Mouse (Mus musculus): ENCODE data around the gene Acp2.

The Acp2 gene

DNA sequence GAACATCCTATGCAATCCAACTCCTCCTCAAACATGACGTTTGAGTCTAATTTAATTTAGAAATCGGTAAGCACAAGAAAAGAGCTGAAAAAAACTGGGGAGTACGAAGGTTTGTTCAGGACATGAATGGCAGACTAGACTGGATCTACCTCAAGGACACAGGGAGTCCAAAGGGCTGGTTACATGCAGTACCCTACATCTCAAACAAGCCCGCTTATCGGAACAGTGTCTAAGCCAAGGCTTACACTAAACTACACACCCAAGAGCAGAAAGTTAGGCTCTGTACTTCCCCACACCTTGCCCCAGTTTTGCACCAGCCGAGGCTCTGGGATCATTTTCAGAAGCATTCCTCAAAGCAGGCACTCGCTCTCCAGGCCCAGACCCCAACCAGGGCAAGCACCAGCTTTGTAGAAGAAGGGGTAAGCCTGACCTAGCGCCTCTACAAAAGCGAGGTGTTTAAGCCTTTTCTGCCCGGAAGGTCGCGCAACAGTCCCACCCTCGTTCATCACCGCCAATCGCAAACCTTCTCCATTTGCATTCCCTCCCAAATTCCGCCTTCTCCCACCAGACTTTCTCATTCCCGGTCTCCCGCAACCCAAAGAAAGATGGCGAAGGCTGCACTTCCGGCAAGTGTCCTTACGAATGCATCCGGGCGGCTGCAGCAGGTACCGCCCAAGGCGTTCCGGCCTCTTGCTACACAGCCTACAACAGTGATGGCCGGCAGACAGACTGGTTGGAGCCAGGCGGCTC, at the start of gene Acp2, which contains the start of gene Nr1h3:
Gene Acp2 (plus strand): TSS at position 664 of the 750 bp plus-strand sequence.
Gene Nr1h3 (minus strand): TSS at position 613 of the 750 bp plus-strand sequence.
- peak; percentile 89 to 95 for DNase-seq (ENCODE audit: low spot score in 2 of 2)

DNA sequence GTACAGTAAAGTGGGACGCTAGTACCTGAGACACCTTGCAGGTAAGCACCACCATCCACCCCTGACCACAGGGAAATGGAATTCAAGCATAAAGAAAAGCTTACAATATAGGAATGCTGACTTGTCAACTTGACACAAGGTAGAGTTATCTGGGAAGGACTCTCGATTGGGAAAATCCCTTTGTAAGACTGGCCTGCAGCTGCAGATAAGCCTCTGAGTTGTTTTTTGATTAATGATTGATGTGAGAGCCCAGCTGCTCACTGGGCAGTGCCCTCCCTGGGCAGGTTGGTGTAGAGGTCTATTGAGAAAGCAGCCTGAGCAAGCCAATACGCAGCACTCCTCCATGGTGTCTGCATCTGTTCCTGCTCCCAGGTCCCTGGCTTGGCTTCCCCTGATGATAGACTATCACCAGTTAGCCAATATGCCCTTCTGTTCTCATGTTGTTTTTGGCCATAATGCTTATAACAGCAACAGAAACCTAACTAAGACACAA, 49.8 kb upstream of the Acp2 start:
- no peak for DNase-seq (ENCODE audit: low spot score in 2 of 2)

DNA sequence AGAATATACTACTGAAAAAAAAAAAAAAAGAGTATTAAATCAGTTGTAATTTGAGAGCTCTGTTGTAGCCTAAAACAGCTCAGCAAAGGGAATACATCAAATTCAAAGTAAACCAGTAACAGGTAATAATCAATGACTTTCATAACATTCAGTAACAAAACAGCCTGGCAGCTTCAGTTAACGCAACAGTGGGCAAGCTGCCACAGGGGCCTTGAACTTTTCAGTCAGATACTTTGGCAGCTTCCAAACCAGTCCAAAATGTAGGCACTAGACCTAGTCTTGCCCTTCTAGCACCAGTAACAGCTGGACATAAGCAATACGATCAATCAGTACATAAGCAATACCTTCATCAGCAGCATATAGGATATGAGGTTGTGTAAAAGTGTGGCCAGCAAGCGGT, 48.6 kb upstream of the Acp2 start:
- no peak for DNase-seq (ENCODE audit: low spot score in 2 of 2)

DNA sequence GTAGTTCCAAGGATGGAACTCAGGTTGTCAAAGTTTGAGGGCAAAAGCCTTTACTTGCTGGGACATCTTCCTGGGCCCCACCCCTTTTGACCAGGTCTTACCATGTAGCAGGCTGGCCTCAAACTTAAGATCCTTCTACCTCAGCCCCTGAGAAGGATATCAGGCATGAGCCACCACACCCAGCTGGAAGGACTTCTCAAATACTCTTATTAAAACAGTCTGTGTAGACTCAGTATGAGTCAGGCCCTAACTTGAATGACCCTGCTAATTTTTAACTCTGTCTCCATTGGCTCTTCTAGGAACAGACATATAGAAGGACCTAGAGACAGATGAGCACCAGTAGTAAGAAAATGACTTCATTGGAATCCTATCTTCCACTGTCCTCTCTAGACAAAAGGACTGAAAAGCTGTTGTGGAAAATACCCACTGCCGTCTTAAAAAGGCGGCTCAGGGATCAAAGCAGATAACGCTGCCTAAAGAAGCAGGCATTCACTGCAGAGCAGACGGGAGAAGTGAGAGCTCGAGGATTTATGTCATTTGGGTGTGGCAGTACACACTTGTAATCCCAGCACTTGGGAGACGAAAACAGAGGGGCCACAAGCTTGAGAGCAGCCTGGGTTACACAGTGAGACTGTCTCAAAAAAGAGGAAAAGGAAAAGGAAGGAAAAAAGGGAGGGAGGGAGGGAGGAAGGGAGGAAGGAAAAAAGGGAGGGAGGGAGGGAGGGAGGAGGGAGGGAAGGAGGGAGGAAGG, 45.5 kb upstream of the Acp2 start:
- no peak for DNase-seq (ENCODE audit: low spot score in 2 of 2)

DNA sequence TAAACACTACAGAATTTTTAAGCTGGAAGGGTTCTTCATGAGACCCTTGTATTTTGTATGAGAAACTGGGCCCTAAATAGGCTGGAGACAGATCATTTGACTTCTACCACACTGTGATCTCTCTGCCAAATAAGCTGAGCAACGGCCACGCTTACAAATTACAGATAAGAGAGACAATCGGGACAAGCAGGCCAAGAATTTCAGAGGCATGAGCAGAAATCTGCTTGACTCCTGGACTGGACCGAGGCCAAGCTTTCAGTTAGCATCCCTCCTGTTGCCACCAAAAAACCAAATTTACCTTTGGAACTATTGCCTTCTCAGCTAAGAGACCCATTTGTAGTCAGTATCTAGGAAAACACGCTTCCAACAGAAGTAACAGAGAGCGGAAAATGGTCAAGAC, 42.1 kb upstream of the Acp2 start:
- DNase-seq (ENCODE audit: low spot score in 2 of 2): no peak

DNA sequence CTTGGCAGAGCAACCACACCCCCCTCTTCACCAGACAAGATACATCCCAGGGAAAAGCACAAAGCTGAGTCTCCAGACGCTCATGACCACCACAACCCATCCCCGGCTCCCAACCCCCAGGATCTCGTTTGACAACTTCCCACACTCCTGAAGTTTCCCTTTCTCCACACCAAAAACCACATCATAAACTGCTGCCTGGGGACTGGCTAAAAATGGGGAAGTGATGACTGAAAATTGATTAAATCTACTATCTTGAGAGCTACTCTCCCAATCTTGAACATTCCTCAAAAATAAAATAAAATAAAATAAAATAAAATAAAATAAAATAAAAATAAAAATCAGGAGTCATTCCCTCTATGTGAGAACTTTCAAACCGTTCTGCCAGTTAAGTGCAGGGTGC, 39.7 kb upstream of the Acp2 start:
- no peak for DNase-seq (ENCODE audit: low spot score in 2 of 2)

DNA sequence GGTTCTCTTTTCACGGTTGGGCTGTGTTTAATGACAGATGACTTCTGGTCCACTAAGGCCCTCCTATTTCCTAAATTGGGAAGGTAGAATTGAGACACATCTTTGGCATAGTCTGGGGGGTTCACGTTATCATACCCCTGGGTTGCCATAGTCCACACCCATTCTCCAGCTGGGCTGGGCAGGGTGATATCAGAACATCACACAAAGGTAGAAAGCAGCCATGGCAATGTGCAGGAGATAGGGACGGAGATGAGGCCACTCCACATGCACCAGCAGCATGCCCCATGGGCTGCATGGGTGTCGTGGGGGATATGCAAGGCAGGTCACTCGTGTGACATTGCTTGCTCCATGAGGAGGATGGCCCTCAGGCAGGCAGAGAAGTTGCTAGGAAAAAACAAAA, 39.2 kb upstream of the Acp2 start:
- DNase-seq (ENCODE audit: low spot score in 2 of 2): no peak

DNA sequence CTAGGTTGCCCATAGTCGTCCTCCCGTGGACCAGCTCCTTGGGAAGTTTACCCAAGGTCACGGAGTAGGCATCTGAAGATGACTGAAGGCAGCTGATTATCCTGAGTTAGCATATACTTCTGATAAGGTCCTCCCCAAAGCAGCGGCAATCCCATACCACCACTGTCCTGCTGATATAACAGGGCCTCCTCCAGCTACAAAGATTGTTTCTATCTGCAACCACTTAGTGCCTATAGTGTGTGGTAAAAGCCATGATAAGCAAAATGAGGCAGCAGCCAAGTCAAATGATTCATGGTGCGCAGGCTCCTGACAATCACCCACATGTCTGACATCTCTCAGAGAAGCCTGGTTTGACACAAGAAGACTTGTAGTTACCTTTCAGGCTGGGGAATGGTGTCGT, 37.7 kb upstream of the Acp2 start:
- no peak for DNase-seq (ENCODE audit: low spot score in 2 of 2)

DNA sequence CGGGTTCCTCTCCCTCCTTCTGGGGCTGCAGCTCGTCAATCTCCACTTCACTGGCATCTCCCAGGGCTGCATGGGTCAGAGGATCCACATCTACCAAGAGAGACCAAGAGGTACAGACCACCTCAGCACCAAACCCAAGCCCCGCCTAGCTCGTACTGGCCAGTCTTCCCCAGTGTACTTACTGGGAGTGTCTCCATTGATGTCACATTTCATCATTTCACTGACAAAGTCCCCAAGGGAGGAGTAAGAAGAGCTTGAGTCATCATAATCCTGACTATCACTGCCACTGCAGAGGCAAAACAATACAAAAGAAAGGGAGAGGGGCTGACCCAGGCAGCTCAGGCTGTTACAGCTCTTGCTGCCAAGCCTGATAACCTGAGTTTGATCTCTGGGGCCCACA, 35.1 kb upstream of the Acp2 start:
- no peak for DNase-seq (ENCODE audit: low spot score in 2 of 2)

DNA sequence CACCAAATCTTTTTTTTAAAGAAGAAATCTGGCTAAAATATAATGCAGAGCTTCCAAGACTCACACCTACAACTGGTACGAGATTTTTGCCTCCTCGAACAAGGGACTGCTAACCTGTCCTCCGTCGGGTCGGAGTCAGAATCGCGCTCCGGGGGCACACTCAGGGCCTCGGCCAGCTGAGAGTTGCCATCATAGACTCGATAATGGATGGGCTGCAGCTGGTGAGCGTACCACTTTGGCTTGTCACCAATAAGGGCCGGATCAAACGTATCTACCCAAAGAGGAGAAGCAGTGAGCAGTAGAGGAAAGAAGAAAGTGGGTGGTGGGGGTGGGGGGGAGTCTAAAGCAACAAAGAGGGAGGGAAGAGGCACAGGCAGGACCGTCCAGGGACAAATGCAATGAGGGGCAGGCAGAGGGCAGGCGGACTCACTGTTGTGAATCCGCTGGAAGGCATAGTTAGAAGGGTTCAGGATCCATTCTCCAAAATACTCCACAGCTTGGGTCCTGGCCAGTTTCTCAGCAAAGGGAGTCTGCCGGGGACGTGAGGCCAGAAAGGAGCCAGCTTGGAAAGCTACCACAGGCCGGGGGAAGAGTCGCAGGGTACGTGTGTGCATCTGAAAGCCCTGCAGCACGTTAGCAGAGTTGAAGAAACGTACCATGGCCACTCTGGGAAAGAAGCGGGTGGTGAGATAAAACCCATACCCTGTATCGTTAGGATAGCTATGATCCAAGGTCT, 32.9 kb upstream of the Acp2 start:
- DNase-seq (ENCODE audit: low spot score in 2 of 2): no peak

DNA sequence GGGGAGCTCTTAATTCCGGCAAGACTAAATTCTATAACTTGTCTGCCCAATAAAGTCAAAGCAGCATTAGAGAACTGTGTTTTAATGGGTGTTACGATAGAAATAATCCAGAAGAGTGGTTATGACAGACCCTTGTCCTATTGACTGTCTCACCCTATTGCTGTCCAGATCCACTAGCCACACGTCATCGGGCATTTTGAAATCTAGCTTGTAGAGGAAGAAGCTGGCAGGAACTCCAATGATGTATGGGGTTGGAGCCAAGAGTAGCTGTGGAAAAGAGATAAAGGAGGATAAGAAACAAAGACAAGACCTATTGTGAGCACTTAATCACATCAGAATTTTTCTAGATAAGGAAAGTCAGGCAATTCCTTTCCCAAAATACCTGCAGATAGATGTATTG, 27.2 kb upstream of the Acp2 start:
- no peak for DNase-seq (ENCODE audit: low spot score in 2 of 2)

DNA sequence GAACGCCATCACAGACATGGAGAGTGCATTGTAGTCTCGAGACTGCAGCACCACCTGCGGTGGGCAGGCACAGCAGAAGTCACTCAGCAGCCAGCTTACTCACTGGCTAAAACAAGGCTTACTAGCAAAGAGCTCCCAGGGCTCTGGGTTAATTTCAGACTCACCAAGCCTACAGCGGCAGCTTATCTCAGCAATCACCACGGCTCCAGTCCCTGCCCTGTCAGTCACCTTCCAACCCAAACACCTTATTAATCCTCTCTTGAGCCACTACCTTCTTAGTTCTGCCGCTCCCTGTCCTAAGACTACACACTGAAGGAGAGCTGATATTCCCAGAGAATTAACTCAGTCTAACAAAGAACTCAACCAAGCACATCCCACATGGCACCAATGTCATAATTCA, 26.5 kb upstream of the Acp2 start:
- DNase-seq (ENCODE audit: low spot score in 2 of 2): no peak

DNA sequence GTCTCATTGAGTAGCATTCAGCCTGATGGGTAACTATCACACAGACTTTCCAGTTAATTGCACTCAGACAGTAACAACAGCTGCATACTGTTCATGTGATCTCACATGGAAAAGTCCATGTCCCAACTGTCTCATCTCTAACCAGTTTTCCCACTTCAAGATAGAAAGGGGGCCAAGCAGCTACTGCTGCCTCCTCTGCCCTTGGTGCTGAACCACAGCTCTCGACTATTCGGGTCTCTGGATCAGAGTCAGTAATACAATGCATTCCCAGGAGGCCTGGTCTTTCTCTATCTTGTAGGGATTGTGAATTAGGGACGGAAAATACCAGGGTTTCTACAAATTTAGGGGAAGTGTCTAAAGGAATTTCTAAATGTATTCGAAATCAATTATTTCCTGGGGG, 22.9 kb upstream of the Acp2 start:
- no peak for DNase-seq (ENCODE audit: low spot score in 2 of 2)

DNA sequence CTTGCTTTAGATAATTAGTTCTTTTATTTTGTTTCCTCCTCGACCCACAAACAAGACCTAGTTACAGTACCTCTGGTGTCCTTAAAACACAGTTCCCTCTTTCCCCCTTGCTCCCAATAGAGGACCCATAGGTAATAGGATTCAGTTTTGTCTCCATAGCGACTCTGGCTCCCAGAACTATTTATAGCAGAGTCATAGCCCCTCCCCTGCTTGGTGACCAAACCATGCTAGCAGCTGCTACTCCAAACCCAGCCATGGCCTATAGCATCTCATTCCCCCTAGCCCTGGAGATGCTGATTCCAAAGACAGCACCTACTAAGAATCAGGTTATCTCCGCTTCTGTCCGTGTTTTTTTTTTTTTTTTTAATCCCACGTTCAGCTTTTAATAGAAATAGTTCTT, 22.0 kb upstream of the Acp2 start:
- DNase-seq (ENCODE audit: low spot score in 2 of 2): no peak

DNA sequence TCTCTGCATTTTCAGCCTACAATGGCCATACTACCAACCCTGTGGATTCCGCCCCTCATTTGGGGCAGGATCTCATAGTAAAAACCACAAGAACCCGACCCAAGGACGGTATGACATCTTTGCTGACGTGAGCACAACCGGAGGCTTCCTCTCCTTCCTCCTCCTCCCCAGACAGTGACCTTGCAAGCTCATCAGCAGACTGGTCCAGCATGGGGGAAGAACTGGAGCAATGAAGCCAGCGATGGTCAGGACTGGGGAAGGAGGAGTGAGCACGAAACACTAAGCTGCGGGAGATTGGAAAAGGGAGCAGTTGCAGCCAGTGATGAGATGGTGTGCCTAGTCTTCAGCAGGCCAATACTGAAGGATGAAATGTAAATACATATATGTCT, 20.7 kb upstream of the Acp2 start:
- DNase-seq (ENCODE audit: low spot score in 2 of 2): no peak

DNA sequence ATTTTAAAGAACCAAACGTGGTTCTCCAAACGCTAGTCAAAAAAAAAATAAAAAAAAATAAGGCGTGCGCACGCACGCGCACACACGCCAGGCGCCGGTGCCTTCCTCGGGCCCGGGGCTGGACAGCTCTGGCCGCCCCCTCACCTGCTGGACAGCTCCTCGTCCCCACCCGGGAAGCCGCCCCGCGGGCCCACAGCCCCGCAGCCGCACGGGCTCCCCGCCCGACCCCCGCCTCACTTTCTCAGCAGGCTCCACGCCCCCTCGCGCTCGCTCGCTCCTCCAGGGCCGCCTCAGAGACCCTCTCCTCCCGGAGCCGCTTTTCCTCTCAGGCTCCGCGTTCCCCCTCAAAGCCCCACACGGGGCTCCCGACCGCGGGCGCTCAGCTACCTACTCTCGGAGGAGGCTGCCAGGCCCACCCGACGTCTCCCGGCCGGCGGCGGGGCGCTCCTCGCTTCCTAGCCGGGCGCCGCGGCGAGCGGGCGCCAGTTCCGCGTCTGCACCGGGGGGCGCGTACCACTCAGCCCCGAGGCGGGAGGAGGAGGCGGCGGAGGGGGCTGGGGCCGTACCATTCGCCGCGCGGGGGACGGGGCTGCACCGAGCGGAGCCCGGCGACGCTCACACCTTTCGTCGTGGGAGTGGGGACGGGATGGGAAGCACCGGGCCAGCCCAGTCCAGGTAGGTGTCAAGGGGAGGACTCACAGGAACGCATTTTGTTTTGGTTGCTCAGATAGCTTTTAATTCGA, 20.1 kb upstream of the Acp2 start:
- DNase-seq (ENCODE audit: low spot score in 2 of 2): peak in 1 of 2 experiments; percentile 54

DNA sequence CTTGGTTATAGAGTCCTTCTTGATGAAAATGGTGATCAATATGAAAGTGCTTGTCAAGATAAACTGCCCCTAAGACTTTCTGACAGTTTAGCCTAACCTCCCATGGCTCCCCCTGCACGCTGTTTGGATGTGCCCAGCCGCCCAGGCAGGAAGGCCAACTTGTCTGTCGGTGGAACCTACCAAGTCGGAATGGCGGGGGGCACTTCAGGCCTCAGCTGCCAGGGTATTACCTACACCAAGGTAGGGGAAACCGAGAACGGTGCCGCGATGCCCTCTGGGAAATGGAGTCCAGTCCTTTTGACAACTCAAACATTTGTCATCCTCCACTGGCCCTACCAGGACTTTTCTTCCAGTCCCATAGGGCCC, 19.6 kb upstream of the Acp2 start:
- peak; percentile 88 to 91 for DNase-seq (ENCODE audit: low spot score in 2 of 2)

DNA sequence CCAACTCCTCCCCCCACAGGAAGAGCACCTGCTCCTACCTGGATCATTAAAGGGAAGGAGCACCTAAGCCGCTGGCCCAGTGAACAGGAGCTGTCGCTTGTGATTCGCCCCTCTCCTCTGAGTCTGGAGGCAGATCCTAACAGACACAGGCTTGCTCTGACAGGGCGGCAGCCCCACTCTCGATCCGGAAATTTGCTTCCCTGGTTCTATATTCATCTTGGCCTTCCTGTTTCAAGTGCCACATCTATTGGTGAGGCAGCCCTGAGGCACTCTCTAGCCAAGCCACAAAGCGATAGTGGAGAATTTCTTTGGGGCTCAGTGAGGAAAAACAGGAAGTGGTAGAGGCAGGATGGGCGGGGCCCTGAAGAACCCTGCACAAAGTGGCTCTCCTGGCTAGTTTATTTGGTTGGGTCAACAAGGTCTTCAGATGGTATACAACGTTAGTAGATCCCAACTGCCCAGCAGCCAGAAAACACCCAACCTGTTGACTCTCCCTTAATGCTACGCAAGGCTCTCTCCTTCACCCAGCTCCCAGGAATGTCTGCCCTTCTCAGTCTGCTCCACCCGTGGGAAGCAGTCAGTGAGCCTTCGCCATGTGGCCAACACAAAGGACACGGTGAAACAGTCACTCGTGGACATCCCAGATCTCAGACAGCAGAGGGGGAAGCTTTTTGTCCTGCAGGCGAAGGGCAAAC, 18.8 kb upstream of the Acp2 start, which contains the start of gene Madd:
Gene Madd (minus strand): TSS at position 127 of the 695 bp plus-strand sequence.
- peak; percentile 68 to 77 for DNase-seq (ENCODE audit: low spot score in 2 of 2)

DNA sequence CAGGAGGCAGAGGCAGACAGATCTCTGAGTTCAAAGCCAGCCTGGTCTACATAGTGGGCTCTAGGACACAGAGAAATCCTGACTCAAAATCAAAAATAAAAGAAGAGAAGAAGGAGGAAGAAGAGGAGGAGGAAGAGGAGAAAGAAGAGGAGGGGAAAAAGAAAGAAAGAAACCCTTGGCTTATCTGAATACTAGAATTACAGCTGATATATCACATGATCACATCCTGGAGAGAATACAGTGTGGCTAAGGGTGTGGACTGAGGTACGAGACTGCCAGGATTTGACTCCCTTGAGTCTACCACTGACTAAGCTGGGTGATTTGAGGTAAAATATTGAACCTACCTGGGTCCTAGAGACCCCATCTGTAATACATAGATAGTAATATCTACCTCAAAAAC, 16.5 kb upstream of the Acp2 start:
- no peak for DNase-seq (ENCODE audit: low spot score in 2 of 2)

DNA sequence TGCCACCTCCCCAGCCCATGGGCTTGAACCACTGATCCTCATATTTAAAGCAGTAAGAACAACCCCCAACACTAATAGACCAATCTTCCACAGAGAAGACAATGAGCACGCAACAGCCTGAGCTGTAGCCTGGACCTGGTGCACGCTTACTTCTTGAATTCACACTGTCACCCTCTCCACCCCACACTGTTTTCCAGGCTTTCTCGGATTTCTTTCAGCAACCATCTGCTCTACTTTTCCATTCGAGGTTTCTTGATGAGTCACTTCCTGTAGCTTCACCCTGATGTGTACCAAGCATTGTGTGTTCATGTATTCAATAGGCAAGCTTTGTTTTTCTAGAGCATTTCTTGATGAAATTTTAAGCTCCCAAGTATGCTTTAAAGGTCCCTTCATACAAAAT, 15.3 kb upstream of the Acp2 start:
- peak in 1 of 2 experiments; percentile 37 for DNase-seq (ENCODE audit: low spot score in 2 of 2)

DNA sequence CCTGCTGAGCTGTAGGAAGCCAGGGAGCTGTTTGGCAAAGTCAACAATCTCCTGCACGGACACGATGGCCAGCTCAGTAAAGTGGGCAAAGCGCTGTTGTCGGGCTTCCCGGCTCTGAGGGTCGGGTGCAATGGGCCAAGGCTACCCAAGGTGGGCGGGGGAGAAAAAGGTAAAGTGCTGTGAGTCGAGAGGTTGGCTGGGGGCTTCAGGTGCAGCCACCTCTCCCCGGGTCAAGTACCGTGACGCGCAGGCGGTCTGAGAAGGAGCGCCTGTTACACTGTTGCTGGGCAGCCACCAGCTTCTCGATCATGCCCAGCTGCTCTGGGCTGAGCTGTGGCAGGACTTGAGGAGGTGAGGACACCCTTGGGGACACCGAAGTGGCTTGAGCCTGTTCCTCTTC, 12.2 kb upstream of the Acp2 start:
- DNase-seq (ENCODE audit: low spot score in 2 of 2): no peak
